ENCODE assay signal across 10 mouse cellular contexts in the genomic region with DNA sequence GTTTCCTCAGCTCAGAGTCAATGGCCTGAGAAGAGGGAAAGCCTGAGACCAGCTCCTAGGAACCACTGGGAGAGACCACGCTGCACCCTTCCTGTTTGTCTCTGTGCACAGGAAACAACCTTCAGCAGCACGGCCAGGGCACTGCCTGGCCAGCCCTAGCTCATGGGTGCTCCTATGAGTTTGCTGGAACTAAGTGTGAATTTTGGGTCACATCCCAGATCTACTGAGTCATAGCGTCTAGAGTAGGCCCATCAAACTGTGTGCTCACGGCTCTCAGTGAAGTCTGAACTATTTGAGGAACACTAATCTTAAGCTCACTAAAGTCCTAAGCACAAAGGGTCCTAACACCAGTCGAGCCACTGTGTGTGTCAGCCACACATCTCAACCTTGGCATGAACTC. TPM values are rescaled to one million over a fixed set of nuclear protein-coding genes. Genes with fewer than 3 reads are reported as not detected.
DNase-seq lines count a peak whose midpoint lies in the region; ATAC-seq and TF ChIP-seq lines count a peak whose summit lies in the region.
"Had no signal": no experiment of that assay in that cellular context is flagged by ENCODE, and none has a peak within 500 bp of the region (broad histone marks: within the 10 kb centered on the region; RNA-seq: fewer than 3 reads in every experiment).

No protein-coding gene starts in this region.

- peaks cover 81% of the 10 kb centered on the region for H3K4me1 ChIP-seq in heart, embryonic 10.5 days
- H3K4me1 ChIP-seq in hindbrain, embryonic 14.5 days (replicated peaks; ENCODE audit: control insufficient read depth, insufficient read depth, low read length): peaks cover 27% of the 10 kb centered on the region

- no peak overlapping the region for H3K4me3 ChIP-seq in heart, embryonic 10.5 days
- H3K4me3 ChIP-seq in C2C12 (ENCODE audit: insufficient read depth, poor library complexity, severe bottlenecking): no peak overlapping the region
- H3K4me3 ChIP-seq in hindbrain, embryonic 14.5 days (replicated peaks; ENCODE audit: low read length): no peak overlapping the region
- H3K4me3 ChIP-seq: midbrain, embryonic 15.5 days had no signal

- ATAC-seq in hindbrain, embryonic 14.5 days (ENCODE audit: low FRiP score): no peak
- ATAC-seq: liver, postnatal 0 days; midbrain, embryonic 15.5 days had no signal

- no peaks in the 10 kb centered on the region for H3K79me3 ChIP-seq in C2C12 (ENCODE audit: low read depth)

- no peaks in the 10 kb centered on the region for H3K9me3 ChIP-seq in heart, embryonic 10.5 days
- H3K9me3 ChIP-seq in hindbrain, embryonic 14.5 days (ENCODE audit: control insufficient read depth, low read length): no peaks in the 10 kb centered on the region
- H3K9me3 ChIP-seq: midbrain, embryonic 15.5 days had no signal

- no peaks in the 10 kb centered on the region for H3K27me3 ChIP-seq in heart, embryonic 10.5 days (ENCODE audit: insufficient read depth, poor library complexity, severe bottlenecking)
- H3K27me3 ChIP-seq in C2C12 (ENCODE audit: control insufficient read depth, insufficient read depth, insufficient read length): no peaks in the 10 kb centered on the region
- no peaks in the 10 kb centered on the region for H3K27me3 ChIP-seq in hindbrain, embryonic 14.5 days (ENCODE audit: control insufficient read depth, insufficient read depth, low read length)
- H3K27me3 ChIP-seq: midbrain, embryonic 15.5 days had no signal

- no peaks in the 10 kb centered on the region for H3K36me3 ChIP-seq in heart, embryonic 10.5 days
- H3K36me3 ChIP-seq in C2C12 (ENCODE audit: control insufficient read depth, insufficient read depth): no peaks in the 10 kb centered on the region
- H3K36me3 ChIP-seq in hindbrain, embryonic 14.5 days (replicated peaks; ENCODE audit: control insufficient read depth, insufficient read depth): no peaks in the 10 kb centered on the region
- H3K36me3 ChIP-seq: midbrain, embryonic 15.5 days had no signal

- no peak overlapping the region for H3ac ChIP-seq in C2C12 (ENCODE audit: control insufficient read depth, insufficient read length, low read depth)

- H3K79me2 ChIP-seq in C2C12 (ENCODE audit: control insufficient read depth, insufficient read depth): no peaks in the 10 kb centered on the region

- H3K27ac ChIP-seq in heart, embryonic 10.5 days: peak overlapping the region; percentile 80
- no peak overlapping the region for H3K27ac ChIP-seq in hindbrain, embryonic 14.5 days
- H3K27ac ChIP-seq: midbrain, embryonic 15.5 days had no signal

- H3K4me2 ChIP-seq in hindbrain, embryonic 14.5 days (replicated peaks): no peak overlapping the region
- H3K4me2 ChIP-seq: midbrain, embryonic 15.5 days had no signal

- 63% methylated on average over 5 of the region's 5 CpGs for WGBS in heart, embryonic 10.5 days
- 91% methylated on average over 5 of the region's 5 CpGs for WGBS in hindbrain, embryonic 14.5 days

- TF ChIP-seq CTCF in C2C12 (IDR thresholded peaks at IDR 0.05; ENCODE audit: control insufficient read depth, insufficient read depth, insufficient read length): no peak

- no peak overlapping the region for H3K9ac ChIP-seq in hindbrain, embryonic 14.5 days
- H3K9ac ChIP-seq: liver, postnatal 0 days; midbrain, embryonic 15.5 days had no signal

- DNase-seq in heart, embryonic 10.5 days (ENCODE audit: low spot score): no peak
- DNase-seq in heart, postnatal 10 days: no peak
- peak; percentile 37 for DNase-seq in adrenal gland, postnatal 25 days
- peak; percentile 34 for DNase-seq in lung, postnatal 14 days
- DNase-seq in cerebellum, postnatal 4 days (ENCODE audit: low spot score in 2 of 2): no peak
- DNase-seq in embryo, embryonic 10.5 days (ENCODE audit: low spot score): no peak
- no peak for DNase-seq in hindbrain, embryonic 14.5 days (ENCODE audit: low spot score)
- DNase-seq: liver, postnatal 0 days had no signal

- intact Hi-C loops in heart, postnatal 10 days (cut with DNase I): loop anchor here (5.0 kb wide), 1 partner anchor 48 kb away; no protein-coding TSS in a partner anchor

TF ChIP-seq in C2C12, 6 proteins besides CTCF, POLR2A, EP300 and RAD21:
- TF ChIP-seq FOSL1 (IDR thresholded peaks at IDR 0.05; ENCODE audit: insufficient read depth, low read length, poor library complexity, severe bottlenecking) (peak; percentile 51), MYOG (IDR thresholded peaks at IDR 0.05; ENCODE audit: control insufficient read depth, extremely low read depth, insufficient read length) (no peak), MAX (IDR thresholded peaks at IDR 0.05) (peak; percentile 91), MYOD1 (IDR thresholded peaks at IDR 0.05; ENCODE audit: control insufficient read depth, insufficient read length, low read depth) (no peak), USF1 (IDR thresholded peaks at IDR 0.05; ENCODE audit: low read depth) (no peak), CEBPB (IDR thresholded peaks at IDR 0.05; ENCODE audit: low read depth) (no peak)

RNA-seq across cellular contexts. Expression of gene Angptl2, which starts 10.9 kb away (rescaled TPM):
- polyA plus RNA-seq in heart, embryonic 10.5 days (2016; fragmentation: Nextera tagmentation; extraction: Ambion mirVana): 40.4 and 49.8 TPM in 2 replicates
- total RNA-seq in heart, postnatal 10 days (2021): 100 to 1,000 TPM; 135 to 141 TPM
- polyA plus RNA-seq in C2C12 (2012; fragmentation: generic; extraction: Trizol): 162 TPM
- total RNA-seq in adrenal gland, postnatal 25 days (2021): 21.2 and 23.6 TPM in 2 replicates
- 12.2 and 14.1 TPM in 2 replicates for polyA plus RNA-seq in hindbrain, embryonic 14.5 days (2014; fragmentation: Nextera tagmentation; extraction: Ambion mirVana)

Comparison
In these comparisons a context has a peak if more than half of its experiments do, and no peak if none do; other contexts are left out.
1. DNase-seq: peak in adrenal gland, postnatal 25 days (single experiment) and lung, postnatal 14 days (single experiment); none in heart, embryonic 10.5 days (single experiment), heart, postnatal 10 days (0 of 2), cerebellum, postnatal 4 days (0 of 2), embryo, embryonic 10.5 days (single experiment) and hindbrain, embryonic 14.5 days (single experiment).